Mouse (Mus musculus) liver, embryonic 14.5 days (tissue): Measurements from ENCODE around the gene Eef1g.

Source experiments
- CTCF ChIP-seq: IDR thresholded peaks from 2 replicates; pipeline ENCODE4 v1.5.1; 2016; ENCODE audit warnings: antibody characterized with exemption, low read depth, control low read depth
- EP300 ChIP-seq: IDR thresholded peaks from 2 replicates; pipeline ENCODE4 v1.6.1; 2016; ENCODE audit warnings: antibody characterized with exemption, low read depth

- TF ChIP-seq EP300 = no peak
- no peak for TF ChIP-seq CTCF
Observed at GRCm38 (mm10) chr19:8926766-8927165, 40.1 kb upstream of the Eef1g start.
